Mouse (Mus musculus) adipocyte (in vitro differentiated cells): ENCODE measurements around the gene Pikfyve.

Source experiments
- DNase-seq: peaks from one replicate; pipeline ENCODE4 v3.0.0-alpha.2; 2016; ENCODE audit warnings: low spot score

Gene Pikfyve

DNA sequence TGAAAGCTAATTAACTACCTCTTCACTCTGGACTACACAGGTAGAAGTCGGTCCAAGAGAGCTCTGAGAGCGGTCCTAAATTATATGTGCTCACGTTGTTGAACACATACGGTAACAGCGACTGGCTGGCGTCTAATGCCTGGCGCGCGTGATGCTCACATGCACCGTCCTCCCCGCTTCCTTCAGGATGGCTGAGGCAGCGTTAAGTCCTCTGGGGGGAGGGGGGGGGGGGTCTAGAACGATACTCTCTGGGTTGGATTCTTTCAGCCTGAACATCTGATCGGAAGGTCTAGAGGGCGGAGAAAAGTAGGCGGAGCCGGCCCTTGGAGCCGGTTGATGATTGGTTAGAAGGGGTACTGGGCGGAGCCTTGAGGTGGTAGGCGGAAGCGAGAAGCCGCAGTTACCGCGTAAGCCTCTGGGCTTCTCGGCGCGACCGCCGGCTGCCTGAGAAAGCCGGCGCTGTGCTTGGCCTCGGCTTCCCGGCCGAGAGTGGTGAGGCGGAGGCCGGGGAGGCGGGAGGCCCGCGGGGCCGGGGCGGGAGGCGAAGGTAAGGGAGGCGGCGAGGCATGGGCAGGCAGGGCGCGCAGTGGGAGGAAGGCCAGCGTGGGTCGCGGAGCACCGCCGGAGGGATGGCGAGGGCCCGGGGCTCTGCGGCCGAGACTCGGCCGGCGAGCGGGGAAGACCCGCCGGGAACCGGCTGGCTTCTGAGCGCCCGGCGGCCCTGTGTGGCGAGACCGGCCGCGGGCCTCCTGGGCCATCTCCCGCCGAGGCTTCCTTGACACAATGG, at the start of gene Pikfyve, which contains the start of gene Idh1:
Pikfyve (plus strand) TSS at position 397 of the 787 bp plus-strand sequence.
Idh1 (minus strand) TSS at position 214 of the 787 bp plus-strand sequence.
- peak; percentile 99 for DNase-seq

DNA sequence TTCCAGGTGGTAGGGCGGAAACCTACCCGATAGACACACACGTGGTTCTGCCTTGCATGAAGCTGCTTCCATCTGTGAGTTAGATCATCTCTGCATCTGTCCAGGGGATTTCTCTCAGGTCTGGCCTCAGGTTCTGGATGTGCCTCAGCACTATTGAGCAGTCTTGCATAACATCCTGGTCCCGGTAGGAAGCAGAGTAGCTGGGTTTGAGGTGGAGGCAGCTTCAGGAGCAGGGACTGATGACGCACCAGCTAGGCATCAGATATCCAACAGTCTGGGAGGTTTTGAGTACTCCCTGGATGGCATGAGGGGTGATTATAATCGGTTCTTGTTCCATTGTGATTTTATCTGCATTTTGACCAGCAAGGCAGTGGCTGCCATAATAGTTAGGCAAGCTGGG, 48.9 kb upstream of the Pikfyve start:
- DNase-seq = no peak

DNA sequence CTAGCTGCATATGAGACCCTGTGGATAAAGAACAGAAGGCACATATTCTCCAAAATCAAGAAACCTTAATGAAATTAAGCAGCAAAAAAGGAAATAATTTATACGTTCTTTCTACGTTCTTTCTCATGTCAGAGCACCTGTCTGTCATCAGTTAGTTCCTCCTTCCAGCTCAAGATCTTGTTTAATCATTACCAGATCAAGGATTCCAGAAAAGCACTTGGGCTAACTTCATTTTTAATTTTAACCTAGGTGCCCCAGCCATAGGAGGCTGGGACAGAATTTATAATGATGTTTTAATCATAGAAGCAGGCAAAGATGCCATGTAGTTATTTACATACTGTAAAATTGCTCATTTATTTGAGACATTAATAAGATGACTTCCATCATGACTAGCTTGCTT, 41.7 kb upstream of the Pikfyve start:
- no peak for DNase-seq

- no peak for DNase-seq
Observed at GRCm38 (mm10) chr1:65146601-65147000, 39.9 kb upstream of the Pikfyve start.

DNA sequence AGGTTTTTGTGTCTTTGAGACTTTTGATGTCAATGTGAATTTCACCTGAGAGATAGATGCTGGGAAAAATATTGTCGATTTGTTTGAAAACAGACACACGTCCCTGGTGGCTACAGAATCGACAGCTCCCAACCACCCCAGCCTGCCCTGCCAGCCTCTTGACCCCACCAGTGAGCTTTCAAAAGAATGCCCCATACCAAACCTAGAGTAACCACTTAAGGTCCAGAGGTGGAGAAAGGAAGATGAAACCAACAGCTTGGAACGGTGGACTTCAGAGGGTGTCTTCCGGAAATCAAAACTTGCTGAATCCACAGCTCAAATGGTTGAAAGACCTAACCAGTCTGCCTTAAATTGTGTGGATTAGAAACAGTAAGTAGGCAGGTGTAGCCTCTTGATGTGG, 39.2 kb upstream of the Pikfyve start:
- no peak for DNase-seq

GRCm38 (mm10) chr1:65147971-65148370, 38.5 kb upstream of the Pikfyve start:
- DNase-seq = no peak

- peak; percentile 94 for DNase-seq
Observed at GRCm38 (mm10) chr1:65154814-65155213, 31.7 kb upstream of the Pikfyve start.

DNA sequence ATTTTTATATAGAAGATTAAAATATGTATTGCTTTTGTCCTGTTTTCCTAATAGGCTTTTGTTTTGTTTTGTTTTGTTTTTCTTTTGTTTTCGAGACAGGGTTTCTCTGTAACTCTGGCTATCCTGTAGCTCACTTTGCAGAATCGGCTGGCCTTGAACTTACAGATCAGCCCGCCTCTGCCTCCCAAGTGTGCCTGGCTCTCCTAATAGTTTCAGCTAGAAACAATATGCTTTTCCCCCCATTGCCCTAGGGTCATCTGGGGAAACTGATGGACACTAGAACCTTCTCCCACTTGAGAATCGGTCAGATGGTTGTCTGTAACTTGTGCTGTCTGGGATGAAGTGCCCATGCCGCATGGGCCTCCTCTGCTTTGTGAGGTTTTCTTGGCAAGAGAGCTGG, 30.4 kb upstream of the Pikfyve start:
- DNase-seq = no peak

DNA sequence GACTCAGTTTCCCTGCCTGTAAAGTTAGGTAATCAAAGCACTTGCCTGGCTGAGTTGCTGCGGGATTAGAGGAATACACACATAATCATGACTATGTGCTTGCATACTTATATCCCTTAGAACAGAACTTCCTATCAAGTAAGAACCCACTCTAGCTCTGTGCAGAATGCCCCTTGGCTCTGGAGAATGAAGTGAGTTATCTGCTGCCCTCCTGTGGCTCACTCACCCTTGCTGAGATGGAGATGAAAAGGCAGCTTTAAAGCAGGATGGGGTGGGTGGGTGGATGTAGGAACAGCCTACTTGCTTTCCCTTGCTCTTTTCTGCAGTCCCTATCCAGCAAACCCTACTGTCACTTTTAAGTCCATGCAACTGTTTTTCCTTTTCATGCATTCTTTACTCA, 24.3 kb upstream of the Pikfyve start:
- no peak for DNase-seq

DNA sequence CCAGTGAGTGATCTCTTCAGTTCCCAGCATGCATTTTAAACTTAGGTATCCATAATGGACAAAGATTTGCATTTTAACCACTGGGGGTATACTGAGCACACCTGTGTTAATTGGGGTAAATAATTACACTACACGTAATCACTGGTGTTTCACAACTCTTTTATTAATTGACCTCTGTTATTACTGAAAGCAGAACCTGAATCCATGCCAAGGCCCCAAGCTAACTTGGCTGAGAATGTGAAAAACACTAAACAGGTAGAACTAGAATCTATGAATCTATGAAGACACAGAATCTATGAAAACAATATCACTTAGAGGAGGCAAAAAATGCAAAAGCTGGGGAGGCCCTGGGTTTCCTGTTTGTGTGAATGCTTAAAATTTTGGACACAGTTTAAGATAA, 19.0 kb upstream of the Pikfyve start:
- no peak for DNase-seq

GRCm38 (mm10) chr1:65169536-65169935, 16.9 kb upstream of the Pikfyve start:
- DNase-seq = no peak

DNA sequence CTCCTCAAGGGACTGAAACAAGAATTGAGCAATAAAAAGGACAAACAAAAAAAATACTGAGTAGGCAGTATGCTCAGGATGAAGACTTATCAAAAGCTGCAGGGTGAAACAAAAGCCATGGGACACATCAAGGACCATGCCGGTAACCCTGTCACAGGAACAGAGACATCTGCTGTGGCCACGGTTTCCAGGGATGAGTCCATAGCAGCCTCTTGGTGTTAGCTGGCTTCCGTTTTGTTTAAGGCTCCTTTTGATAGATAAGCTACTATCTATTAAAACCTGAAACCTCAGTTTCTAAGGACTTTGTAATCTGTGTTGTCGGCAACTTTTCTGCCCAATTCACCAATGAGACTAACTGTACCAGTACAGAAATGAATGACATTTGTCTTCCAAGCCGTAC, 16.5 kb upstream of the Pikfyve start:
- no peak for DNase-seq

DNA sequence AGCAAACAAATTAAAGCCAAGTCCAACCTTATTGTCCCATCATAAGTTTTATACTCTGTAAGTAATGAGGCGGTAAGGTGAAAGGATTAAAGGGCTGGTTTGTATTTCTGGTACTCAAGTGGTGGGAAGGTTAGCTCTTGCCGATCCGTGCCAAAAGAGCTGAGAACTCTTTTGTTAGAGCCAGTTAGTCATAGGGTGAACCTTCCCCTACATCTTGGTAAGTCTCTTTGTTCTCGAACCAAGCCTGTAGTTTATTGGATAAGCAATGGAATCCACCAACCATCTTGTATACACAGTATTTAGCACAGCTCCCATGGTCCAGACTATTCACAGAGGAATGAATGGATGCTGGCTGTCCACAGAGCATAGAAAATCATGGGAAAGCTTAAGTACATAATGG, 14.9 kb upstream of the Pikfyve start:
- DNase-seq = no peak

DNA sequence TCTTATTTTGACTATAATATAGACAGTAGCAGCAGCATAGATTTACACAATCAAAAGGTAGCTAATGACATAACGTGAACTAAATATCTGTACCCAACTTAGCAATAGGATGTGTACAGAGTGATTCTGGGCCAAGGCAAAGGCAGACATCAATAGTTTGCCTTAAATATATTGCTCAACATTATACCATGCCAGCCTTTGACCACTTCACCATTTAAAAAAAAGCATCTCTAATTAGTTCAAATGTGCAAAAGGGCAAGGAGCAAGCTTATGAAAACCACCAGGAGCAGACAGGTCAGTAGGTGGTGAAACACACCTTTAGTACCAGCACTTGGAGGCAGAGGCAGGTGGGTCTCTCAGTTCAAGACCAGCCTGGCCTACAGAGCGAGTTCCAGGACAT, 12.8 kb upstream of the Pikfyve start:
- DNase-seq = no peak

DNA sequence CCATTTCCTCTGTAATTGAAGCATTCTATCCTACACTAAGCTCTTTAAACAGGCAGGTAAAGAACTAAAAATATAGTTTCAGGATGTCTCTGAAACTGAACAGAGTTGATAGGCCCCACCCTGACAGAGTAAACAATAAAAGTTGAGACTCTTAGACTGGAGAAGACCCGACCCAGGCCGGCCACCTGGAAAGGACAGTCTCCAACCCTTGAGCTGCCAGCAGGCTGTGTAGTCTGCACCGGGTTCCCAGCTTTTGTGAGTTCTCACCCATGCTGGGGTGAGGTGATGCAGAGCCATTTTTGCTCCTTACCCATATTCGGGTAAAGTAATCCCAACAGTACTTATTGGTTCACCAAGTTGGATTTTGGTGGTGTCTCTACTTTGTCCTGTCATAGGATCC, 10.3 kb upstream of the Pikfyve start:
- no peak for DNase-seq

- peak; percentile 70 for DNase-seq
Observed at GRCm38 (mm10) chr1:65176912-65177311, 9.6 kb upstream of the Pikfyve start.

DNA sequence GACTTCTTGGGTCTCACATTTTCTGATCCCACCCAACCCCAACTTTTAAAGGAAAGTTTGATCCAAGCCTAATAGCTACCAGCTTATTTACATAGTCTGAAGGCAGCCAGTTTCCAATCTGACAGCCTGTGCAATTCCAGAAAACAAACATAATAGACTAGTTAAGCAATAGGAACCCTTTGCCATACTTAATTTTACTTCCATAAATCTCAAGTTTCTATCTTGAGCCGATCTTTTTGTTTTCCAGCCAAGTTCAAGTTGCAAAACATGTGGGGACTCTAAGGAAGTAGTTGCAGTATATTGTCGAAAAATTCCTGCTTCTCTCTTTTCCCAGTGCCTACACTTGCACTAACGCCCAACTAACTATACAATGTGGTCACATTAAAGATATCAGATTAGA, 9.0 kb upstream of the Pikfyve start:
- DNase-seq = peak; percentile 94

DNA sequence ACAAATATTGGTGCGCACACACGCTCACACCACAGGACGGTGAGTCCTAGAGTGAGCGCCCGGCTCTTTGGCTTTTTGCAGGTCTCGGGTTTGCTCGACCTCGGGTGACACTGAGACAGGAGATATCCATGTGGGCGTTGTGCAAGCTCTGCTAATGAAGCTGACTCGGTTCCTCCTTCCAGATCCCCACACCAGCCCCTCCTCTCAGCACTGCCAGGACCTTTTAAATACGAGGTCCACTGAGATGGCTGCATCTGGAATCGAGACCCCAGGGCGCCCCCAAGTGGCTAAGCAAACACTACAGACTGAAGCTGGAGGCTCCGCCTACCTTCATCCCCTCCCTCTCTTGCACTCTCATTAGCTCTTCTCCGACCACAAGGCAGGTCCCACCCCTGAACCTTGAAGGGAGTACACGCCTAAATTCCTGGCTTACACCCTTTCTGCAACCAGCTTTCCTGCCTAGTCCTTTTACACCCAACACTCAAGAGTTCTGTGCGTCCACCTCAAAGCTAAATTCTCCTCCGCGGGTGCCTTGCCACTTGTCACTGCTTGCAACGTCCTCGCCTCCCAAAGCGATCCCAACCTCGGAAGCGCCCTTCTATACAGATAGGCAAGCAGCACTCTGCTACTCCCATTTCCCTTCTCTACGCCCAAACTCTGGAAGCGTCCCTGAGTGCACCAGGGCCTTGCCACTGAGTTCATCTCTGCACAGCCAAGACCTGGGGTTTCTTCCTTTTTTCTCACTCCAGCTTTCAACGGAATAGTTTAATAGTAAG, 8.2 kb upstream of the Pikfyve start:
- DNase-seq = peak; percentile 99

GRCm38 (mm10) chr1:65178902-65179432, 7.5 kb upstream of the Pikfyve start:
- DNase-seq = peak; percentile 98

- peak; percentile 96 for DNase-seq
Observed at GRCm38 (mm10) chr1:65179634-65180249, 6.7 kb upstream of the Pikfyve start.

- no peak for DNase-seq
Observed at GRCm38 (mm10) chr1:65181459-65181858, 5.0 kb upstream of the Pikfyve start.

DNA sequence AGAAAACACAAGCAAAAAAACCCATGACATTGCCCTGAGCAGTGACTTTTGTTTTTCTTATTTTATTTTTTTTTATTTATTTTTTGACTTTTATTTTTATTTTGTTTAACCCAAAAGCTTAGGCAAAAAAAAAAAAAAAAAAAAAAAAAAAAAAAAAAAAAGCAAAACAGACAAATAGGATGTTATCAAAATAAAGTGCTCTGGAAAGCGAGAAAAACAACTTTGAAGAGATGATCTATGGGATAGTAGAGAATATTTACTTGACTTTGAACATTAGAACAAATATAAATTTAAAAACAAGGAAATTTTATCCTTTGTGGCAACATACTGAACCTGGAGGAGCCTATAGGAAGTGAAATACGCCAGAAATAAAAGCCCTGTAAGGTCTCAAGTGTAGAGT, 2.5 kb upstream of the Pikfyve start:
- no peak for DNase-seq

- no peak for DNase-seq
Observed at GRCm38 (mm10) chr1:65185011-65185410, 1.5 kb upstream of the Pikfyve start.
